Mouse (Mus musculus) thymus, postnatal 10 days (tissue): ENCODE measurements at regions not wholly inside any gene's neighbourhood (a gene's known extent, or its start where the extent isn't known, plus 50 kb on each side); places are given as distances from the start of the nearest gene placed in this dataset.

Source experiments
- DNase-seq, 2 experiments: peaks; one replicate each; pipeline ENCODE4 v3.0.0; 2021; ENCODE audit warnings: low spot score in 2 of 2

- no peak for DNase-seq
These were observed 285.6 kb downstream of the 1810013L24Rik start for GRCm38 (mm10) chr16:9115548-9115947.

GRCm38 (mm10) chr16:9121581-9121980, 291.7 kb downstream of the 1810013L24Rik start:
- DNase-seq: no peak

- no peak for DNase-seq
These were observed 302.2 kb downstream of the 1810013L24Rik start for GRCm38 (mm10) chr16:9132113-9132512.

- no peak for DNase-seq
These were observed 302.9 kb downstream of the 1810013L24Rik start for GRCm38 (mm10) chr16:9132778-9133177.

GRCm38 (mm10) chr16:9135377-9135776, 305.5 kb downstream of the 1810013L24Rik start:
- no peak for DNase-seq

- DNase-seq: no peak
These were observed 308.8 kb downstream of the 1810013L24Rik start for GRCm38 (mm10) chr16:9138552-9139224.

- DNase-seq: no peak
These were observed 309.5 kb downstream of the 1810013L24Rik start for GRCm38 (mm10) chr16:9139405-9139804.

GRCm38 (mm10) chr16:9149209-9150135, 319.6 kb downstream of the 1810013L24Rik start:
- DNase-seq: no peak

- no peak for DNase-seq
These were observed 322.0 kb downstream of the 1810013L24Rik start for GRCm38 (mm10) chr16:9151936-9152335.

GRCm38 (mm10) chr16:9153501-9153900, 323.6 kb downstream of the 1810013L24Rik start:
- no peak for DNase-seq

- DNase-seq: no peak
These were observed 335.9 kb downstream of the 1810013L24Rik start for GRCm38 (mm10) chr16:9165763-9166310.

- DNase-seq: no peak
These were observed 346.5 kb downstream of the 1810013L24Rik start for GRCm38 (mm10) chr16:9176402-9176801.

GRCm38 (mm10) chr16:9195821-9196220, 365.9 kb downstream of the 1810013L24Rik start:
- DNase-seq: no peak

- no peak for DNase-seq
These were observed 369.1 kb downstream of the 1810013L24Rik start for GRCm38 (mm10) chr16:9198903-9199532.

GRCm38 (mm10) chr16:9208602-9209001, 378.7 kb downstream of the 1810013L24Rik start:
- DNase-seq: no peak

- no peak for DNase-seq
These were observed 381.6 kb downstream of the 1810013L24Rik start for GRCm38 (mm10) chr16:9211485-9211884.

- DNase-seq: no peak
These were observed 385.2 kb downstream of the 1810013L24Rik start for GRCm38 (mm10) chr16:9215131-9215530.

- DNase-seq: no peak
These were observed 387.5 kb downstream of the 1810013L24Rik start for GRCm38 (mm10) chr16:9217361-9217760.

GRCm38 (mm10) chr16:9230178-9230577, 400.3 kb downstream of the 1810013L24Rik start:
- no peak for DNase-seq

- no peak for DNase-seq
These were observed 412.2 kb downstream of the 1810013L24Rik start for GRCm38 (mm10) chr16:9242099-9242498.

- DNase-seq: no peak
These were observed 417.3 kb downstream of the 1810013L24Rik start for GRCm38 (mm10) chr16:9247198-9247597.

GRCm38 (mm10) chr16:9253054-9253453, 423.2 kb downstream of the 1810013L24Rik start:
- no peak for DNase-seq
